Mouse (Mus musculus): ENCODE results near the gene March7.

DNA sequence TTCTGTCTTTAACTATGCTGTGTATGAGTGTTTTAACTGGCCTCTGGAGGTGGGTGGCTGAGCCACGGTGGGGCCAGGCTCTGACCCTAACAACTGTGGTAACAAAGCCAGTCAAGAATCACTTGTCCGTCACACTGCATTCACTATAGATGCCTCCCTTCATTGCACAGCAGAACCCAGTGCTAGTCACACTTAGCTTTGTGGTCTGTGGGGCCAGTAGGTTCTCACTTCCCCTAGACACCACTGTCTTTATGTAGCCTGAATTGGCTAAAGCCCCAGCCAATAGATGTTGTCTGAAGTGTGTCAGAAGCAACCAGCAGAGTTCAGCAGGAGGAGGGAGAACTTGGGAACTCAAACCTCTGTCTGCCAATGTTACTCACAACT lies 37.2 kb upstream of the March7 start:
- no peak for TF ChIP-seq CTCF (IDR thresholded peaks at IDR 0.05; ENCODE audit: borderline replicate concordance, insufficient read depth, low read length)
- no peak for TF ChIP-seq POLR2A (IDR thresholded peaks at IDR 0.05; ENCODE audit: low read depth, low read length)
